Mouse (Mus musculus) gastrocnemius, postnatal 4 days (tissue): ENCODE measurements at regions not wholly inside any gene's neighbourhood (a gene's known extent, or its start where the extent isn't known, plus 50 kb on each side); places are given as distances from the start of the nearest gene placed in this dataset.

Experiments
- DNase-seq, 2 experiments: peaks; one replicate each; pipeline ENCODE4 v3.0.0; 2021 to 2022; ENCODE audit warnings: low spot score in 2 of 2, mixed read lengths in 2 of 2

GRCm38 (mm10) chr14:48754080-48754720 lies 80.6 kb upstream of the Otx2 start:
- no peak for DNase-seq

DNA sequence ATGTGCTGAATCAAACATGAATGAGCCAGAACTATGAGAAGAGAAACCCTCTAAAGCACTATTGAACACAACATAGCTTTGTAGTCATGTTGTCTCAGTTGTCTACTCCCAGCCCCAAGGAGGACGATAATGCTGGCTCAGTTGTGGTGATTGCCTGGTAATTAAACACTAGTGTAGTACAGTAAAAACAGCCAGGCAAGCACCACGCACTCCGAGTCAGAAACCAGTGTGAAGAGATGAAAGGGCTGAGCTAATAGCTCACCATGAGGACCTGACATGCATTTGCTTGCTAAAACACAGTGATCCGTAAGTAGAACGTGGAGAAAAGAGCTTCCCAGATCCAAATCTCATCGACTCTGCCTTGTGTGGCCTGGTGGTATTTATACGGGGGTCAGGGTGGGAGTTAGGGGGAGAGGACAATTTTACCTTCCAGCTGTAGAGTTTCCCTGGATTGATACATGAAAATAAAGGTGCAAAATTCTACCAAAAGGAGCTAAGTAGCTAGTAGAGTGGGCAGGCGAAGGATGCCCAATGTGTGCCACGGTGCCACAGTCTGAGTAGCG lies 80.0 kb upstream of the Otx2 start:
- DNase-seq, result no peak

GRCm38 (mm10) chr14:48753084-48753483 lies 79.5 kb upstream of the Otx2 start:
- DNase-seq, result no peak

DNA sequence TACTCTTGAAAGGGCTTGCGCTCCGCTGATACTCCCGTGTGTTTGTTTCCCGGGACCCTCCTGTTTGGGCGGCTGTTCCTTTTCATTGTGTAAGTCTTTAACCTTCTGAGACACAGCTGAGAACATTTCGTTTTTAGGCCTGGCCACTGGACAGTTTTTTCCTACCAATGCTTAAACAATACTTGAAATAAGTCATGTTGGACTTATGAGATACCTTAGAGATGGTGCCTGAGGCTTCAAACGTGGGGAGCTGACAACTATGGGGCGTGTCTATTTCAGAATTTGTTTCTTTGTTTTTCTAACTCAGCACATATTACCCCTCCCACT lies 78.9 kb upstream of the Otx2 start:
- DNase-seq, result no peak

- DNase-seq, result no peak
Observed at GRCm38 (mm10) chr14:48751751-48752578, 78.3 kb upstream of the Otx2 start.

DNA sequence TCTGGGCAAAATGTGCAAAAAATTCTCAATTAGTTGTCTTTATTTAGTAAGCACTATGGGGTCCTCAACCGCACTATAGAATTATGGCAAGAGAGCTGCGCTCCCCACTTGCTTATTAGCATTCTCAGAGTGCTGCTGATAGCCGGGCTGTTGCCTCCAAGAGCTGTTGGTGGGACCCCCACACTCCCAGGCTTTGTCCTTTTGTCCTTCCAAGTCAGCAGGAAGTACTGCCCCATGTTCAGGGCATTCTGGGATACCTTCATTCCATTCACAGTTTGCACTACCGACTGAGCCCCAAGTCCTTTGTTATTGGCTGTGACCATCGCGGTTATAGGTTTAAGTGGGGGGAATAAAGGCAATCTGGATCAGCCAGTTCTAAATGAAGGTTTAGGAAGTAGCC lies 77.4 kb upstream of the Otx2 start:
- no peak for DNase-seq

DNA sequence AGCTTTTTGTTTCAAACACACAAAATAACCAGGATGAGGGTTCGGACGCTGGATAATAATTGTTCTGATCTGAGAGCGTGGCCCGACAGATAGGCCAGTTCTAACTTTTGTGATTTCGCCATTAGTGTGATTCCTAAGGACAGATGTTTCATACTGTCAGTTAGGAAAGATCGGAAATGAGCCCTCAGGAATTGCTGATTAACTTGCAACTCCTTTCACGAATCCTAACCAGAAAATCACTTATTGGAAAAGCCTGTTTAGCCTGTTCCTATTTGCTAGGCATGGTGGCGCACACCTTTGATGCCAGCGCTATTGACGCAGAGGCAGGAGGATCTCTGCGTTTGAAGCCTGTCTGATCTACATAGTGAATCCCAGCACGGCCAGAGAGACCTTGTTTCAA lies 75.4 kb upstream of the Otx2 start:
- no peak for DNase-seq

- no peak for DNase-seq
Observed at GRCm38 (mm10) chr14:48747936-48748335, 74.3 kb upstream of the Otx2 start.

DNA sequence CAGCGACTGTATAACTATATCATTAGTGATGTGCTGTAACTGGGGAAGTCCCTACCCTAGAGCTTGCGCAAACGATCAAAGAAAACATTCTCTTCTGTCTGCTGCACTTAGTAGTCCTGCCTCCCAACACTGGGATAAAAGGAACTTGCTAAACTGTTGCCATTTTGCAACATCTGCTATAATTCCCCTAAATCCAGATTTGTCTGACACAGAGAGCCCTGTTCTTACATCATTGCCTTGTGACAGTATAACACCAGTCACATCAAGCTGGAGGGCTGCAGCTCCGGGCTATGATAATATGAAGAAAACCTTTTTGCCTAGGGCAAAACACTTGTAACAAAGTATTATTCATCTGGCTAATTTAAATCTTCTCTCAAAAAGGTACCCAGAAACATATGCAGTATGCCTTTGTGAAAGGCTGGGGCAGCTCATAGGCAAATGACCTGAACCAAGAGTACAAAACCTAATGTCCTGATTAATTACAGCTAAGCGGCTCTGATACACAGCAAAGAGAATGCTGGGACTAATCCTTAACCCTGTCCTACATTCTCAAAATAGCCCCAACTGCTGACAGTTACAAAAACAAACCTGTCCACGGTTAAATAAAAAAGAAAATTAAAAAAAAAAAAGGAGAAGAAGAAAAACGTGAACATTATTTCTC lies 67.5 kb upstream of the Otx2 start:
- no peak for DNase-seq

DNA sequence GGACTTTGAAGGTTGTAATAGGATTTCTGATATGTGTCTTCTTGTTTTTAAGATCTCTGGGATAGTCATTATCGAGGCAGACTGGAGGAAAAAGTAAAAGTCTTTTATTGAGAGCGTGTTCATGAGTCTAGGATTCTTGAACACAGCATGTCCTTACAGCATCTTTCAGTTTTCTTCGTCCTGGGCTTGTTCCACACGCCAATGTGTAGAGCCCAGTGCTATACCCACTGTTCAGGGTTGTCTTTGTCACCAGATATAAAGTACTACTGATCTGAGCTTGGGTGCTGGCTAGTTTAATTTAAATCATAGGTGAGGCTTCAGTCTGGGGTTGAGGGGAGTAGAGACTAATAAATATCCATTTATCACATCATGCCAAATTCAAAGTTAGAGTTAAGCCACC lies 65.5 kb upstream of the Otx2 start:
- no peak for DNase-seq

- no peak for DNase-seq
Observed at GRCm38 (mm10) chr14:48738641-48739040, 65.0 kb upstream of the Otx2 start.

- no peak for DNase-seq
Observed at GRCm38 (mm10) chr14:48738213-48738612, 64.6 kb upstream of the Otx2 start.

DNA sequence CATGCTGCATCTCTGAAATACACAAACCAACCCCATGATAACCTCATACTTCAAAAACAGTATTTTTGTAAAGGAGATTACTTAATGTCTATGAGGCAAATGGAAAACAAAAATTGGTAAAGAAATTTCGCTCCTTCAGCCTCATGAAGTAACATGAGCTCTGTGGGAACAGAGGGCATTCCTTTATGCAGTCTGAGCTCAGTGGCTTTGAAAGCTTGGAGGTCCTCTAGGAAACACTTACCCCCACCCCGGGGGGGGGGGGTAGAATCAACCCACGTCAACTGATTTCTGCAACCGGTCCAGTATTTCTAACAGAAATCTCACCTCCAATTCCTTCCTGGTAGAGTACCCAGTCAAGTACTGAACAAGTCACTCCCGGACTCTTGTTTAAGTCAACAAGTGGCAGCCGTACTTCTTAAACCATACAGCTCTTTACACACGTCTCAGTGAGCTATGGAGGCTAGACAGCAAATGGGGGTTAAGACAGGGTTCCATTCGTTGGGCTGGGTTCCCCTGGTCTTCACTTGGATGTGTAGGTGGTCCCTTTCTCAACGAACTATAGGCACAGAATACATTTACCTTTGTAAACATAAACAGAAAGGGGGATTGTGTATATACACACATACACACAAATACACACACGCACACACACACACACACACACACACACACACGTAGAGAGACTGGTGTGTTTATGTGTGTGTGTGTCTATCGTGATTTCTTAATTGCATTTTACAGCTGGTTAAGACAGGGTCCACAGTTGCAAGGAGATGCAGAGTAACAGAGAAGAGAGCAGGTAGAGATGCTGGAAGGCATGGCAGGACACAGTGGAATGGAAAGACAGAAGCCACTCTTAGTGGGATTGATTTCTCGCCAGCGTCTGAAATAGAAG lies 63.6 kb upstream of the Otx2 start:
- DNase-seq, result no peak

GRCm38 (mm10) chr14:48736211-48736610 lies 62.6 kb upstream of the Otx2 start:
- DNase-seq, result no peak

DNA sequence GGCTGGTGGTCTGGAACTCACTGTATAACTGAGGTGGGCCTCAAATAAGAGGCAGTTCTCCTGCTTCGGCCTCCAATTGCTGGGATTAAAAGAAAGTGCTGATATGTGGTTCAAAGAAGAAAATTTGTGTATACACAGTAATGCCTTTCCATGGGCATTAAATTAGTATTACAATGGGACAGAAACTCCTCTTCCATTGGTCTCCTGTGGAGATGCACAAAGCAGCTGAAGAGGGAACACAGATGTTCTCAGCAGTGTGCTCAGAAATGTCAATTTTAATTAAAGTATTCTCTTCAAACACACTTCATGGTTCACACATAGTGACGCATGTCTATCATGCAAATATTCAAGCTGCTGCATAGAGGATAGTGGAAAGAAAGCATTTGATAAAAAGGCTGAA lies 56.4 kb upstream of the Otx2 start:
- no peak for DNase-seq
